Mouse (Mus musculus) adrenal gland, adult 2 months (tissue): ENCODE measurements around the gene Btbd35f15. TPM values are rescaled to one million over a fixed set of nuclear protein-coding genes. Genes with fewer than 3 reads are reported as not detected.
"Not testable (repeated sequence)": the region's sequence is repeated elsewhere in the genome, so short reads cannot be mapped to it uniquely, and the experiment has no call there.

ENCODE experiments used
- DNase-seq: peaks from one replicate; pipeline ENCODE4 v3.0.0; 2021
- long read RNA-seq: library from polyadenylated mRNA; stranded (forward); transcript quantifications from one replicate; pipeline ENCODE4 v2.0.0, GENCODE M21; 2021
- polyA plus RNA-seq: library from polyadenylated mRNA; depleted of rRNA; stranded (reverse); fragments of >200 nt; gene quantifications from 2 replicates; pipeline ENCODE4 v1.2.3, GENCODE M21; 2012; rRNA removed
- total RNA-seq, 2 experiments: library from RNA; stranded (reverse); gene quantifications; 2 replicates each; pipeline ENCODE4 v1.2.3; 2021

Gene Btbd35f15
- total RNA-seq (not detected), polyA plus RNA-seq (not detected in 2 replicates)
- long read RNA-seq, result 0 reads

DNA sequence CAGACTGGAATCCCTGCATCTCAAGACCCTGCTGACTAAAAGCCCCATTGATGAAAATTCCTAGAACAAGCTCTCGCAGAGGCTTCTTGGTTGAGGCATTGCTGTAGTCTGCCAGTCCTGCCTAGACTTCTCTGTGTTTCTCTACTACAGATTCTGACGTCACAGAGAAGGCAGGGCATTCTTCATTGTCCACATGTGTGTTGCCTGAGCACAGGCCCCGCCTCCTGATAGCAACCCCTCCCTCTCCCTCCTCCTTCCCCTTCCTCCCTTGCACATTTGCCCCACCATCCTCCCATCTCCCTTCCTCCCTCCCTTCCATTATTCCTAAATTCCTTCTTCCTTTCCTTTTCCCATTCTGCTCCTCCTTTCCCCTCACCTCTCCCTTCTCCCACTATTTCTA, at the start of gene Btbd35f15:
TSS of gene Btbd35f15 (minus strand) at position 101 of the 400 bp plus-strand sequence.
- DNase-seq, result not testable (repeated sequence)

Other genes with a start within 250 kb of the Btbd35f15 start
- not detected for gene Btbd35f13, start 79.9 kb upstream of the Btbd35f15 start, total RNA-seq
- not detected in 2 replicates for gene Btbd35f13, start 79.9 kb upstream of the Btbd35f15 start, polyA plus RNA-seq
- not detected for gene Btbd35f14, start 125.0 kb upstream of the Btbd35f15 start, total RNA-seq
- gene Btbd35f14, start 125.0 kb upstream of the Btbd35f15 start, polyA plus RNA-seq, result not detected in 2 replicates